Mouse (Mus musculus): Measurements from ENCODE around the gene Tmem94. TPM values are rescaled to one million over a fixed set of nuclear protein-coding genes. Genes with fewer than 3 reads are reported as not detected.

Gene Tmem94
- polyA plus RNA-seq, 1 experiment from 2014 or later: 21.4 TPM

- peak overlapping the region; percentile 93 for H3K9ac ChIP-seq (ENCODE audit: low read length)
- WGBS: 42% methylated on average over 14 of the region's 14 CpGs
- H3K4me1 ChIP-seq (ENCODE audit: control insufficient read depth, insufficient read depth, low read length): peaks cover 58% of the 10 kb centered on the region
- no peaks in the 10 kb centered on the region for H3K9me3 ChIP-seq (replicated peaks; ENCODE audit: control insufficient read depth, low read length)
- peak overlapping the region; percentile 92 for H3K4me3 ChIP-seq (replicated peaks; ENCODE audit: low read length)
- peak overlapping the region; percentile 71 for H3K27ac ChIP-seq (ENCODE audit: low read length)
- H3K4me2 ChIP-seq (ENCODE audit: low read depth, low read length): peak overlapping the region; percentile 89
- ATAC-seq (ENCODE audit: insufficient read depth, low FRiP score): no peak
- H3K36me3 ChIP-seq (ENCODE audit: control insufficient read depth, insufficient read depth, low read length): no peaks in the 10 kb centered on the region
- no peaks in the 10 kb centered on the region for H3K27me3 ChIP-seq (ENCODE audit: control insufficient read depth, insufficient read depth, low read length)
These were observed 45.1 kb downstream of the Tmem94 start for GRCm38 (mm10) chr11:115810377-115810776.

DNA sequence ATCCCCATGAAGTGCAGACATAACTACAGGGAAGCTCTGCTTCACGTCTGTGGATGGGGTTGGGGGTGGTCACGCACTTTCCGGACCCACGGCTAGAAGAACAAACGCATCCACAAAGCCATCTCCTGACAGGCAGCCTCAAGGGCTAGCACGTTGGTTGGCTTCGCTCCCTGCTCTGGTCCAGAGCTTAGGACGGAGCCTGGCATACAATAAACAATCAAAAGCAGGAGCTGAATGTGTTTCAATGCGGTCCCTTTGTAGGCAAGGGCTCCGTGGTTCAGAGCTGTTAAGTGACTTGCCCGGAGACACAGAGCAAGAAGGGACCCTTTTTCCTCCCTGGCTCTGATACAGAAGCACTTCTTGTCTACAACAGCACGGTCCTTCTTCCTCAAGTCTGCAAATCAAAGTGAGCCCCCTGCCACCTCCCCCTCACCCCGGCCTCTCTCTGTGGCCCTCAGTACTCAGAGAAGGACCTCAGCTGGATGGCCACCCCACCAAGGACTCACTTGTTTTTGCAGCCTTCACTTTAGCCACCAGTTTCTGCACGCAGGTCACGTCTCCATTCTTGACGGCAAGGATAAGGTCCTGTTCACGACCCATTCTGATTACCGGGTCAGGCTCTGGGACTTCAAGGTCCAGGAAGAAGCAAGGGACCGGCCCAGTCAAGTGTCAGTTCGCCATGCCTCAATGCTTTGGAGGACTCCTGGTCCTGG, 46.3 kb downstream of the Tmem94 start:
- WGBS: 72% methylated on average over 20 of the region's 20 CpGs
- H3K4me2 ChIP-seq (ENCODE audit: low read depth, low read length): peak overlapping the region; percentile 89
- H3K9ac ChIP-seq (ENCODE audit: low read length): peak overlapping the region; percentile 93
- H3K36me3 ChIP-seq (ENCODE audit: control insufficient read depth, insufficient read depth, low read length): no peaks in the 10 kb centered on the region
- H3K4me3 ChIP-seq (replicated peaks; ENCODE audit: low read length): peak overlapping the region; percentile 92
- H3K27ac ChIP-seq (ENCODE audit: low read length): peak overlapping the region; percentile 78; the same call in 1 of the 2 replicates
- no peaks in the 10 kb centered on the region for H3K27me3 ChIP-seq (ENCODE audit: control insufficient read depth, insufficient read depth, low read length)
- ATAC-seq (ENCODE audit: insufficient read depth, low FRiP score): no peak
- H3K9me3 ChIP-seq (replicated peaks; ENCODE audit: control insufficient read depth, low read length): no peaks in the 10 kb centered on the region
- peaks cover 63% of the 10 kb centered on the region for H3K4me1 ChIP-seq (ENCODE audit: control insufficient read depth, insufficient read depth, low read length)

GRCm38 (mm10) chr11:115812095-115812494, 46.9 kb downstream of the Tmem94 start:
- no peaks in the 10 kb centered on the region for H3K9me3 ChIP-seq (replicated peaks; ENCODE audit: control insufficient read depth, low read length)
- peaks cover 63% of the 10 kb centered on the region for H3K4me1 ChIP-seq (ENCODE audit: control insufficient read depth, insufficient read depth, low read length)
- 31% methylated on average over 7 of the region's 7 CpGs for WGBS
- ATAC-seq (ENCODE audit: insufficient read depth, low FRiP score): no peak
- H3K4me3 ChIP-seq (replicated peaks; ENCODE audit: low read length): peak overlapping the region; percentile 92
- H3K27me3 ChIP-seq (ENCODE audit: control insufficient read depth, insufficient read depth, low read length): no peaks in the 10 kb centered on the region
- no peaks in the 10 kb centered on the region for H3K36me3 ChIP-seq (ENCODE audit: control insufficient read depth, insufficient read depth, low read length)
- peak overlapping the region; percentile 89 for H3K4me2 ChIP-seq (ENCODE audit: low read depth, low read length)
- peak overlapping the region; percentile 93 for H3K9ac ChIP-seq (ENCODE audit: low read length)
- H3K27ac ChIP-seq (ENCODE audit: low read length): peak overlapping the region; percentile 78; the same call in 1 of the 2 replicates

DNA sequence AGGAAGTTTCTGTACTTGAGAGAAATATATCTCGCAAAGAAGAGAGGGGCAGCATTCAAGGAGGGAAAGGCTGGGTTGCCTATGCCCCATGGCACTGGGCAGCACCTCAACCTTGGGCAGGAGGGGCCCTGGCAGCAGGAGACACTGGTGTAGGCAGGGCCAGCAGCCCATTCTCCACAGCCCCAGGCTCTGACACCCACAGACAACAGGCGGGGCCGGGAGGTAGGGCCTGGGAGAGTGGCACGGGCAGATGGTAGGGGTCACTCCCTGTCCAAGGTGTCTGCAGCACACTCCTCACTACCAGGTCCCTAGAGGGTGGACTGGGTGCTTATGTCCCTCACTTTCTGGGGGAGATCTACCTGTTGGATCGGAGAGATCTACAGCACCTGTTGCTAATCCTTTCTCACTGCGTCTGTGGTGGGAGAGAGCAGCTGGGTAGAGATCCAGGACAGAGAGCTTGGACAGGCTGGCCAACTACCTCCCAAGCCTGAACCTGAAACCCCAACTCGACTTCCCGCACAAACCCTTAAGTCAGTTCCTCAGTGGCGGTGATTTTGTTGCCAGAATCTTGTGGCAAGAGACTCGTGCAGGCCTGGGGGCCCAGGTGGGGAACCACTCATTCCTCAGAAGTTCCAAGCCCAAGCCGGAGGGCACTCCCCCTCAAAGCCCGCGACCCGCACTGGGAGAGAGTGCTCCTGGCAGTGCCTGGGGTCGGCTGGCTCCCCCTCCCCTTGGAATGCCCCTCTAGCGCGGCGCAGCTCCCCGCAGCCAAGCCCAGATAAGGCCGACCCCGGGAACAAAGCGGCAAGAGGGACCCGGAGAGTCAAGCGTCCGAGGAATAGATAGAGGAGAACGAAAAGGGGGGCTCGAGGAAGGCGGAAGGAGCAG, 47.5 kb downstream of the Tmem94 start:
- Histone ChIP-seq H3K27me3 (ENCODE audit: control insufficient read depth, insufficient read depth, low read length) (no peaks in the 10 kb centered on the region), H3K36me3 (ENCODE audit: control insufficient read depth, insufficient read depth, low read length) (no peaks in the 10 kb centered on the region), H3K9ac (ENCODE audit: low read length) (peak overlapping the region; percentile 93), H3K4me1 (ENCODE audit: control insufficient read depth, insufficient read depth, low read length) (peaks cover 58% of the 10 kb centered on the region), H3K27ac (ENCODE audit: low read length) (peak overlapping the region; percentile 78), H3K4me3 (replicated peaks; ENCODE audit: low read length) (peak overlapping the region; percentile 92), H3K9me3 (replicated peaks; ENCODE audit: control insufficient read depth, low read length) (no peaks in the 10 kb centered on the region), H3K4me2 (ENCODE audit: low read depth, low read length) (peak overlapping the region; percentile 89)
- ATAC-seq (ENCODE audit: insufficient read depth, low FRiP score): 0 out of 2 replicates have a peak, but pooled peaks have one; percentile 0
- 3% methylated on average over 28 of the region's 28 CpGs for WGBS

- H3K4me2 ChIP-seq (ENCODE audit: low read depth, low read length): peak within 1 kb of the TSS; percentile 89
- H3K9me3 ChIP-seq (replicated peaks; ENCODE audit: control insufficient read depth, low read length): no peaks in the 10 kb centered on the region
- peak within 1 kb of the TSS; percentile 92 for H3K4me3 ChIP-seq (replicated peaks; ENCODE audit: low read length)
- H3K27me3 ChIP-seq (ENCODE audit: control insufficient read depth, insufficient read depth, low read length): no peaks in the 10 kb centered on the region
- ATAC-seq (ENCODE audit: insufficient read depth, low FRiP score): peak; percentile 91
- peaks cover 48% of the 10 kb centered on the region for H3K4me1 ChIP-seq (ENCODE audit: control insufficient read depth, insufficient read depth, low read length)
- H3K9ac ChIP-seq (ENCODE audit: low read length): peak within 1 kb of the TSS; percentile 93
- peak within 1 kb of the TSS; percentile 78 for H3K27ac ChIP-seq (ENCODE audit: low read length)
- no peaks in the 10 kb centered on the region for H3K36me3 ChIP-seq (ENCODE audit: control insufficient read depth, insufficient read depth, low read length)
- under 1% methylated on average over 43 of the region's 44 CpGs for WGBS
These were observed 48.5 kb downstream of the Tmem94 start, which contains the start of gene Caskin2 for GRCm38 (mm10) chr11:115813507-115814296. TSS of gene Caskin2 (minus strand) at chr11:115813639.

DNA sequence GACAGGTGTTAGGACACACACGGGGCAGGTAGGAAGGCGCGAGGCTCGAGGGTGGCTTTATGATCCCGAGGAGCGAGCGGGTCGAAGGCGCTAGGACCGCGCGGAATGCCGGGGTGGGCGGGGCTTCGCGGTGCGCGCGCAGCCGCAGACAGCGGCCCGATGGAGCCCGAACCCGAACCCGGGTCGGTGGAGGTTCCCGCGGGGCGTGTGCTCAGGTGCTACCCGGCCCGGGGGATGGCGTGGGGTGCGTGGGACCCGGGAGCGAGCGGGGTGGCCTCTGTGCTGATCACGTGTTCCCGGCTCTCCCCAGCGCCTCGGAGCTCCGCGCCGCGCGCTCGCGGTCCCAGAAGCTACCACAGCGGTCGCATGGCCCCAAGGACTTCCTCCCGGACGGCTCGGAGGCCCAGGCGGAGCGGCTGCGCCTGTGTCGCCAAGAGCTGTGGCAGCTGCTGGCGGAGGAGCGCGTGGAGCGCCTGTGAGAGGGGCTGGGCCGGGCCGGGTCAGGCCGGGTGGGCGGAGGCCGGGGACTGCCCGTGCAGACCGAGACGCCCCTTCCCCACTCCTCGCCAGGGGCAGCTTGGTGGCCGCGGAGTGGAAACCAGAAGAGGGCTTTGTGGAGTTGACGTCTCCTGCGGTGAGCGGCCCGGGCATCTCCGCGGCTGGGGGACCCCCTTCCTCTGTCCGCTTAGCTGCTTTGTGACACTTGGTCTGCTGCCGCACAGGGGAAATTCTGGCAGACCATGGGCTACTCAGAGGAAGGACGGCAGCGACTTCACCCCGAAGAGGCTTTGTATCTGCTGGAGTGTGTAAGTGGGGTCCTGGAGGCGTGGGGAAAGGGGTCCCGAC, 49.6 kb downstream of the Tmem94 start, which contains the start of gene Tsen54:
Tsen54 (plus strand) TSS at position 120 of the 846 bp plus-strand sequence.
- under 1% methylated on average over 84 of the region's 84 CpGs for WGBS
- Histone ChIP-seq H3K36me3 (ENCODE audit: control insufficient read depth, insufficient read depth, low read length) (no peaks in the 10 kb centered on the region), H3K27ac (ENCODE audit: low read length) (peak within 1 kb of the TSS; percentile 78)

DNA sequence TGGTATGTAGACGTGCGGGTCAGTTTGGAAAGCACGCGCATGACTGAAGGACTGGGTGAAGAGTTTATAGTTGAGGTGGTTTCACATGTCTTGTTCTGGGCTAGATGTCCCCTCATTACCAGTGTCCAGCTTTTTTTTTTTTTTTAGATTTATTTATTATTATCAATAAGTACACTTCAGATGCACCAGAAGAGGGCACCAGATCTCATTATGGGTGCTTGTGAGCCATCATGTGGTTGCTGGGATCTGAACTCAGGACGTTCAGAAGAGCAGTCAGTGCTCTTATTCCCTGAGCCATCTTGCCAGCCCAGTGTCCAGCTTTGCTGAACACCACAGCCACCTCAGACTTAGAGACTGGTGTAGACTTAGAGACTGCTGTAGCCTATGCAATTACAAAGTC, 52.1 kb downstream of the Tmem94 start:
- H3K27me3 ChIP-seq (ENCODE audit: control insufficient read depth, insufficient read depth, low read length): no peaks in the 10 kb centered on the region
- no peak overlapping the region for H3K27ac ChIP-seq (ENCODE audit: low read length)
- no peak overlapping the region for H3K4me2 ChIP-seq (ENCODE audit: low read depth, low read length)
- no peaks in the 10 kb centered on the region for H3K9me3 ChIP-seq (replicated peaks; ENCODE audit: control insufficient read depth, low read length)
- no peak overlapping the region for H3K4me3 ChIP-seq (replicated peaks; ENCODE audit: low read length)
- H3K36me3 ChIP-seq (ENCODE audit: control insufficient read depth, insufficient read depth, low read length): no peaks in the 10 kb centered on the region
- ATAC-seq (ENCODE audit: insufficient read depth, low FRiP score): no peak
- 88% methylated on average over 5 of the region's 5 CpGs for WGBS
- no peak overlapping the region for H3K9ac ChIP-seq (ENCODE audit: low read length)
- peaks cover 13% of the 10 kb centered on the region for H3K4me1 ChIP-seq (ENCODE audit: control insufficient read depth, insufficient read depth, low read length)

More for the DNA sequence above, 49.6 kb downstream of the Tmem94 start, which contains the start of gene Tsen54:
- Histone ChIP-seq H3K9me3 (replicated peaks; ENCODE audit: control insufficient read depth, low read length) (no peaks in the 10 kb centered on the region), H3K27me3 (ENCODE audit: control insufficient read depth, insufficient read depth, low read length) (no peaks in the 10 kb centered on the region), H3K4me1 (ENCODE audit: control insufficient read depth, insufficient read depth, low read length) (peaks cover 37% of the 10 kb centered on the region), H3K4me3 (replicated peaks; ENCODE audit: low read length) (peak within 1 kb of the TSS; percentile 92), H3K9ac (ENCODE audit: low read length) (peak within 1 kb of the TSS; percentile 93), H3K4me2 (ENCODE audit: low read depth, low read length) (peak within 1 kb of the TSS; percentile 89)
- ATAC-seq (ENCODE audit: insufficient read depth, low FRiP score): peak; percentile 61

All from stomach, embryonic 16.5 days (tissue).